Mouse (Mus musculus) ovary, postnatal 36 days (tissue): ENCODE results near the gene Spats2.
A peak's percentile ranks its signal among the peaks of the same experiment; 100 is the strongest.

Experiments used
- DNase-seq: peaks from one replicate; pipeline ENCODE4 v3.0.0; 2022; ENCODE audit warnings: low spot score, mixed read lengths

Spats2 gene

GRCm38 (mm10) chr15:99097840-99098492 is 27.8 kb upstream of the Spats2 start:
- DNase-seq, result no peak

- DNase-seq, result no peak
Measured at GRCm38 (mm10) chr15:99098493-99098861, 27.2 kb upstream of the Spats2 start.

- peak; percentile 63 for DNase-seq
Measured at GRCm38 (mm10) chr15:99099139-99099556, 26.6 kb upstream of the Spats2 start.

- DNase-seq, result no peak
Measured at GRCm38 (mm10) chr15:99099984-99100383, 25.7 kb upstream of the Spats2 start.

- no peak for DNase-seq
Measured at GRCm38 (mm10) chr15:99105238-99105637, 20.5 kb upstream of the Spats2 start.

- DNase-seq, result no peak
Measured at GRCm38 (mm10) chr15:99107866-99108265, 17.9 kb upstream of the Spats2 start.

GRCm38 (mm10) chr15:99111139-99111538 is 14.6 kb upstream of the Spats2 start:
- DNase-seq, result no peak

- DNase-seq, result no peak
Measured at GRCm38 (mm10) chr15:99111809-99112208, 13.9 kb upstream of the Spats2 start.

GRCm38 (mm10) chr15:99112843-99113395 is 12.8 kb upstream of the Spats2 start:
- DNase-seq, result no peak

GRCm38 (mm10) chr15:99113396-99113975 is 12.2 kb upstream of the Spats2 start:
- no peak for DNase-seq

- DNase-seq, result no peak
Measured at GRCm38 (mm10) chr15:99114312-99115064, 11.2 kb upstream of the Spats2 start.

GRCm38 (mm10) chr15:99115065-99115423 is 10.7 kb upstream of the Spats2 start:
- no peak for DNase-seq

GRCm38 (mm10) chr15:99116539-99116938 is 9.2 kb upstream of the Spats2 start:
- DNase-seq, result no peak

- no peak for DNase-seq
Measured at GRCm38 (mm10) chr15:99120814-99121213, 4.9 kb upstream of the Spats2 start.

- no peak for DNase-seq
Measured at GRCm38 (mm10) chr15:99122642-99123041, 3.1 kb upstream of the Spats2 start.

GRCm38 (mm10) chr15:99126081-99126815 is 532 bp downstream of the Spats2 start:
- peak; percentile 90 for DNase-seq

GRCm38 (mm10) chr15:99126816-99127365 is 1.2 kb downstream of the Spats2 start:
- DNase-seq, result no peak

- no peak for DNase-seq
Measured at GRCm38 (mm10) chr15:99127851-99128522, 2.3 kb downstream of the Spats2 start.

GRCm38 (mm10) chr15:99129441-99129840 is 3.7 kb downstream of the Spats2 start:
- DNase-seq, result no peak

- no peak for DNase-seq
Measured at GRCm38 (mm10) chr15:99129956-99130910, 4.5 kb downstream of the Spats2 start.
